Mouse (Mus musculus): ENCODE measurements around the gene Zbtb45. TPM values are rescaled to one million over a fixed set of nuclear protein-coding genes. Genes with fewer than 3 reads are reported as not detected.

The Zbtb45 gene
- total and polyA plus RNA-seq, 2 experiments from 2014 or later, result 29.3 to 32.8 TPM

- H3K27me3 ChIP-seq (ENCODE audit: insufficient read depth, low read length), result no peaks in the 10 kb centered on the region
- no peak within 1 kb of the TSS for H3K9ac ChIP-seq
- H3K9me3 ChIP-seq (ENCODE audit: low read length), result no peaks in the 10 kb centered on the region
- H3K4me3 ChIP-seq (ENCODE audit: low read depth, low read length), result no peak within 1 kb of the TSS
- H3K27ac ChIP-seq (ENCODE audit: low read depth, low read length), result no peak within 1 kb of the TSS
- DNase-seq, result no peak
- peaks cover 1% of the 10 kb centered on the region; the same call in 1 of the 2 replicates for H3K36me3 ChIP-seq (ENCODE audit: insufficient read depth)
- ATAC-seq, result no peak
- WGBS, result 79% methylated on average over 3 of the region's 3 CpGs
- H3K4me2 ChIP-seq (ENCODE audit: low read depth), result no peak within 1 kb of the TSS
- no peak for TF ChIP-seq CTCF (IDR thresholded peaks at IDR 0.05; ENCODE audit: low read depth)
- H3K4me1 ChIP-seq (ENCODE audit: insufficient read depth), result no peaks in the 10 kb centered on the region
Measured at GRCm38 (mm10) chr7:12998851-12999250, 11.0 kb downstream of the Zbtb45 start, which contains the start of gene Trim28. Gene Trim28 (plus strand): TSS chr7:12999114.

DNA sequence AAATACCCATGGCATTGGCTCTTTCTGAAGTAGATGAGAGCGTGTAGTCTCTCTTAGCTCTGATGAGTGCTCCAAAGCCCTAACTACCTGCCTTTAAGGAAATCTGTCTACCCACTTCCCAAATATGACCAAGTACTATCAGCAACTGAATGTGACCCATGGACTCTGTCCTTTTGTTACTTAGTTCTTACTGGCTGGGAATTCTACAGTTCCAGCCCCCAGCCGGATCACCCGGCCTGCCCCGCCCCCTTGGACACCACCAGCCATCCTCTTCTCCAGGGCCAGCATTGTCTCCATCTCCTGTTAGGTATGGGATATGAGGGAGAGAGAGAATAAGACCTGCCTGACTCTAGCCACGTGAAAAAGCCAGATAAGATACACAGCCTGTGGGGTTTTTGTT, 11.8 kb downstream of the Zbtb45 start, which contains the start of gene Slc27a5:
Gene Slc27a5, minus strand, starts transcription at position 140 of the 400 bp plus-strand sequence.
- Histone ChIP-seq H3K27ac (ENCODE audit: low read depth, low read length) (no peak within 1 kb of the TSS), H3K4me1 (ENCODE audit: insufficient read depth) (no peaks in the 10 kb centered on the region), H3K9ac (no peak within 1 kb of the TSS), H3K4me2 (ENCODE audit: low read depth) (no peak within 1 kb of the TSS), H3K36me3 (ENCODE audit: insufficient read depth) (no peaks in the 10 kb centered on the region), H3K9me3 (ENCODE audit: low read length) (no peaks in the 10 kb centered on the region), H3K27me3 (ENCODE audit: insufficient read depth, low read length) (no peaks in the 10 kb centered on the region), H3K4me3 (ENCODE audit: low read depth, low read length) (no peak within 1 kb of the TSS)
- no peak for TF ChIP-seq CTCF (IDR thresholded peaks at IDR 0.05; ENCODE audit: low read depth)
- WGBS, result 80% methylated on average over 5 of the region's 5 CpGs
- ATAC-seq (no peak), DNase-seq (no peak)

DNA sequence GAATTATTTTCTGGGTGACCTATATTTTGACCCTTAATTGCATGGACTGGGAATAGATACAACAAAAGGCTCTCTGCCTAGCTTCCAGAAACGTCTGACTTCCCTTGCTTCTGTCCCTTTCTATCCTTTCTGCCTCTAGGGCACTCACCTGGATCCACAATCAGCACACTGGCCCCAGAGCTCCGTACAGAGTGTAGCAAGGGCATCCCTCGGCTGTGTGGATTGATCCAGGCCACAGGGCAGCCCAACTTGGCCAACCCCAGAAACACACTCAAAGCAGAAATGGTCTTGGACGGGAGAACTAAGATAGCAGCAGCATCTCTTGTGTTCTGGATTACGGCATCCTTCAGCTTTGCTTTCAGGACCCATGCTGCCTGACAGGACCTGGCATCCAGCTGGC, 12.6 kb downstream of the Zbtb45 start:
- TF ChIP-seq CTCF (IDR thresholded peaks at IDR 0.05; ENCODE audit: low read depth), result no peak
- Histone ChIP-seq H3K9ac (no peak overlapping the region), H3K36me3 (ENCODE audit: insufficient read depth) (no peaks in the 10 kb centered on the region), H3K4me2 (ENCODE audit: low read depth) (no peak overlapping the region), H3K27me3 (ENCODE audit: insufficient read depth, low read length) (no peaks in the 10 kb centered on the region), H3K4me1 (ENCODE audit: insufficient read depth) (no peaks in the 10 kb centered on the region), H3K9me3 (ENCODE audit: low read length) (no peaks in the 10 kb centered on the region), H3K27ac (ENCODE audit: low read depth, low read length) (no peak overlapping the region), H3K4me3 (ENCODE audit: low read depth, low read length) (no peak overlapping the region)
- no peak for DNase-seq
- 66% methylated on average over 5 of the region's 5 CpGs for WGBS
- no peak for ATAC-seq

DNA sequence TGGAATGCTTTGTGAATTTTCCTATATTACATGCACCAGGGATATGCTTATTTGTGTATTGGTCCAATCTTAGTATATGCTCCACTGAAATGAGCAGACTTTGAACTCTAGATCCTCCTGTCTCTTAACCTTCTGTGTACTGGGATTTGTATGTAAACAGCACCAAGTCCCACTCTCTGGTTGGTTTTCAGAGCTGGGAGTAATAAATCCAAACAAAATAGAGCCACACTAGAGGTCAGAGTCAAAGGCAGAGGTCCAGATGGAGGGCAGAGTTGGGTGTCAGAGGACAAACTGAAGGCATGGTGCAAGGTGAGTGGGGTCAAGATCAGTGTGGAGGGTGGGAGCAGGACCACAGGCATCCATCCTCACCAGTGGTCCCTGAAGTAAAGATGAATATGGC, 14.0 kb downstream of the Zbtb45 start:
- no peak overlapping the region for H3K4me2 ChIP-seq (ENCODE audit: low read depth)
- TF ChIP-seq CTCF (IDR thresholded peaks at IDR 0.05; ENCODE audit: low read depth), result no peak
- ATAC-seq (no peak), DNase-seq (no peak)
- no peaks in the 10 kb centered on the region for H3K27me3 ChIP-seq (ENCODE audit: insufficient read depth, low read length)
- no peaks in the 10 kb centered on the region for H3K36me3 ChIP-seq (ENCODE audit: insufficient read depth)
- no peak overlapping the region for H3K9ac ChIP-seq
- no peak overlapping the region for H3K27ac ChIP-seq (ENCODE audit: low read depth, low read length)
- H3K4me3 ChIP-seq (ENCODE audit: low read depth, low read length), result no peak overlapping the region
- no peaks in the 10 kb centered on the region for H3K9me3 ChIP-seq (ENCODE audit: low read length)
- H3K4me1 ChIP-seq (ENCODE audit: insufficient read depth), result no peaks in the 10 kb centered on the region

- TF ChIP-seq CTCF (IDR thresholded peaks at IDR 0.05; ENCODE audit: low read depth), result no peak
- H3K9ac ChIP-seq, result no peak overlapping the region
- no peak overlapping the region for H3K27ac ChIP-seq (ENCODE audit: low read depth, low read length)
- ATAC-seq (no peak), DNase-seq (no peak)
- H3K4me3 ChIP-seq (ENCODE audit: low read depth, low read length), result no peak overlapping the region
- H3K36me3 ChIP-seq (ENCODE audit: insufficient read depth), result no peaks in the 10 kb centered on the region
- H3K9me3 ChIP-seq (ENCODE audit: low read length), result no peaks in the 10 kb centered on the region
- no peaks in the 10 kb centered on the region for H3K4me1 ChIP-seq (ENCODE audit: insufficient read depth)
- H3K27me3 ChIP-seq (ENCODE audit: insufficient read depth, low read length), result no peaks in the 10 kb centered on the region
- WGBS, result 88% methylated on average over 10 of the region's 10 CpGs
- no peak overlapping the region for H3K4me2 ChIP-seq (ENCODE audit: low read depth)
Measured at GRCm38 (mm10) chr7:12993148-12993547, 16.7 kb downstream of the Zbtb45 start.

DNA sequence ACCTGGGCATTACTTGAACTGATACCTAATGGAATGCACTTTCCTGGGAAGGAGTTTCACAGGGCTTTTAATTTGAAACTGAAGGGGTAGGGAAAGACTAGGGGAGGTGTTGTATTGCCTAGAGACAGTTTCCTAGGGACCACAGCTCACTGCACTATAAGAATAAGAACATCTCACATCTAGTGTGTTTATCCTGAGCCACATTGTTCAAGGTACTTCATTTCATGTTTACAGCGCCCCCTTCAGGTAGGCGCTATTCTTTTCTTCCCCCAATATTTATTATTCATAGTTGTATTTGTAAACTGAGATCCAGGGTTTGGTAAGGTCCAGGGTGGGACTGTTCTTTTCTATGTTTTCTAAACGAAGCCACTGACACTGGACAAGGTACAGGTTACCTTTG, 17.6 kb downstream of the Zbtb45 start:
- Histone ChIP-seq H3K4me2 (ENCODE audit: low read depth) (no peak overlapping the region), H3K9ac (no peak overlapping the region), H3K27me3 (ENCODE audit: insufficient read depth, low read length) (no peaks in the 10 kb centered on the region), H3K9me3 (ENCODE audit: low read length) (no peaks in the 10 kb centered on the region), H3K4me3 (ENCODE audit: low read depth, low read length) (no peak overlapping the region), H3K4me1 (ENCODE audit: insufficient read depth) (no peaks in the 10 kb centered on the region), H3K27ac (ENCODE audit: low read depth, low read length) (no peak overlapping the region), H3K36me3 (ENCODE audit: insufficient read depth) (no peaks in the 10 kb centered on the region)
- 7% methylated on average over 3 of the region's 3 CpGs for WGBS
- no peak for ATAC-seq
- DNase-seq, result no peak
- TF ChIP-seq CTCF (IDR thresholded peaks at IDR 0.05; ENCODE audit: low read depth), result peak; percentile 40

- WGBS, result 87% methylated on average over 8 of the region's 8 CpGs
- no peak overlapping the region for H3K27ac ChIP-seq (ENCODE audit: low read depth, low read length)
- H3K9me3 ChIP-seq (ENCODE audit: low read length), result no peaks in the 10 kb centered on the region
- H3K9ac ChIP-seq, result no peak overlapping the region
- ATAC-seq (no peak), DNase-seq (no peak)
- no peaks in the 10 kb centered on the region for H3K4me1 ChIP-seq (ENCODE audit: insufficient read depth)
- no peaks in the 10 kb centered on the region for H3K27me3 ChIP-seq (ENCODE audit: insufficient read depth, low read length)
- H3K4me3 ChIP-seq (ENCODE audit: low read depth, low read length), result no peak overlapping the region
- H3K36me3 ChIP-seq (ENCODE audit: insufficient read depth), result no peaks in the 10 kb centered on the region
- H3K4me2 ChIP-seq (ENCODE audit: low read depth), result no peak overlapping the region
- no peak for TF ChIP-seq CTCF (IDR thresholded peaks at IDR 0.05; ENCODE audit: low read depth)
Measured at GRCm38 (mm10) chr7:12987409-12988189, 22.2 kb downstream of the Zbtb45 start.

All from forebrain, postnatal 0 days (tissue).